In the genomic region with DNA sequence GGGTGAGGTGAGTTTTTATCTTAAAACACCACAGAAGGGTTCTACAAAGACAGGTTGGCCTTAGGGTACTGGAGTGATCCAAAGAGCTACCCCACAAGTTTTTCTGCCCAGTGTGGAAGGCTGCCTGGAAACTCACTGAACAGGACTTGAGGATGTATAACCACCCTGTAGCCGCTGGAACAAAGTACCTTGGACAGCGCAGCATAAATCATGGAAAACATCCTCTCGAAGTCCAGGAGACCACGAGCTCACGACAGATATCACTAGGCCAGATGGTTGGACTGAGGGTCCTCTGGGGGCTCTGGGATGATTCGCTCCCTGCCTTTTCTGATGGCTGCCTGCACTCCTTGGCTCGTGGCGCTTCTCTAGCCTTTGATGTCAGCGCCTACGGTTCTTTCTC, we compare ENCODE assay signal across 17 mouse cellular contexts. TPM values are rescaled to one million over a fixed set of nuclear protein-coding genes. Genes with fewer than 3 reads are reported as not detected.
"Had no signal": no experiment of that assay in that cellular context is flagged by ENCODE, and none has a peak within 500 bp of the region (broad histone marks: within the 10 kb centered on the region; RNA-seq: fewer than 3 reads in every experiment).

No protein-coding gene starts in this region.

- ATAC-seq: liver, embryonic 12.5 days; midbrain, embryonic 13.5 days had no signal

- H3K27me3 ChIP-seq: lung, embryonic 15.5 days; midbrain, embryonic 13.5 days; neural tube, embryonic 15.5 days had no signal

- H3K9ac ChIP-seq: limb, embryonic 15.5 days; liver, embryonic 12.5 days; lung, embryonic 15.5 days; midbrain, embryonic 13.5 days; neural tube, embryonic 15.5 days had no signal

- H3K9me3 ChIP-seq: limb, embryonic 15.5 days; liver, embryonic 12.5 days; lung, embryonic 15.5 days; midbrain, embryonic 13.5 days; neural tube, embryonic 15.5 days had no signal

- DNase-seq: kidney, adult 8-10 months; kidney, postnatal 36 days; left cerebral cortex, postnatal 4 days; lung, postnatal 14 days; right cerebral cortex, adult 18-20 months; right cerebral cortex, postnatal 25 days; thymus, postnatal 14 days had no signal

- H3K36me3 ChIP-seq: limb, embryonic 15.5 days; liver, embryonic 12.5 days; lung, embryonic 15.5 days; midbrain, embryonic 13.5 days; neural tube, embryonic 15.5 days had no signal

- H3K4me1 ChIP-seq: liver, embryonic 12.5 days; midbrain, embryonic 13.5 days; neural tube, embryonic 15.5 days had no signal

- H3K27ac ChIP-seq: kidney, postnatal 0 days; limb, embryonic 15.5 days; liver, embryonic 12.5 days; lung, embryonic 15.5 days; midbrain, embryonic 13.5 days; neural tube, embryonic 15.5 days had no signal

- H3K4me2 ChIP-seq: limb, embryonic 15.5 days; liver, embryonic 12.5 days; lung, embryonic 15.5 days; midbrain, embryonic 13.5 days; neural tube, embryonic 15.5 days had no signal

- H3K4me3 ChIP-seq: limb, embryonic 15.5 days; liver, embryonic 12.5 days; lung, embryonic 15.5 days; midbrain, embryonic 13.5 days; myocyte; neural tube, embryonic 15.5 days had no signal

RNA-seq across cellular contexts. Expression of gene Umodl1, which starts 24.1 kb away (rescaled TPM):
- total RNA-seq: megakaryocyte-erythroid progenitor cell, adult 5-6 weeks had no signal
- polyA plus RNA-seq: limb, embryonic 15.5 days; liver, embryonic 12.5 days; myocyte; neural tube, embryonic 11.5 days; stomach, embryonic 16.5 days had no signal
